Mouse (Mus musculus) adrenal gland, postnatal 0 days (tissue): ENCODE results near the gene Clec4a2. TPM values are rescaled to one million over a fixed set of nuclear protein-coding genes. Genes with fewer than 3 reads are reported as not detected.

Experiments used
- polyA plus RNA-seq: library from polyadenylated mRNA; unstranded; fragments of >200 nt; fragmentation: Nextera tagmentation; extraction: Ambion mirVana; gene quantifications from 2 replicates; pipeline ENCODE4 v1.2.1, GENCODE M21; 2015

Clec4a2 gene
- 9.6 and 18.4 TPM in 2 replicates for polyA plus RNA-seq

GRCm38 (mm10) chr6:123106128-123106527 is at the start of gene Clec4a2:
TSS of gene Clec4a2 (plus strand) at chr6:123106428.

GRCm38 (mm10) chr6:123172593-123172992 is 66.4 kb downstream of the Clec4a2 start, which contains the start of gene Clec4b2:
TSS of gene Clec4b2 (plus strand) at chr6:123172893.

Other genes with a start within 250 kb of the Clec4a2 start
- 46.9 and 49.3 TPM in 2 replicates for gene Necap1, start 232.0 kb upstream of the Clec4a2 start, polyA plus RNA-seq
- gene Clec4a1, start 184.6 kb upstream of the Clec4a2 start, polyA plus RNA-seq: 5.3 and 6.7 TPM in 2 replicates
- gene Clec4a3, start 153.9 kb upstream of the Clec4a2 start, polyA plus RNA-seq: 5.9 and 7.1 TPM in 2 replicates
- not detected in 2 replicates for gene Clec4a4, start 116.1 kb upstream of the Clec4a2 start, polyA plus RNA-seq
- gene Clec4b1, start 56.5 kb upstream of the Clec4a2 start, polyA plus RNA-seq: 0.17 and 0.46 TPM in 2 replicates
- gene Clec4b2, start 66.5 kb downstream of the Clec4a2 start, polyA plus RNA-seq: not detected in 2 replicates
- gene Clec4n, start 123.4 kb downstream of the Clec4a2 start, polyA plus RNA-seq: 19.2 and 26.2 TPM in 2 replicates
- 2.2 and 2.8 TPM in 2 replicates for gene Clec4d, start 155.7 kb downstream of the Clec4a2 start, polyA plus RNA-seq
- gene Clec4e, start 183.4 kb downstream of the Clec4a2 start, polyA plus RNA-seq: 0.25 and 0.47 TPM in 2 replicates
- not detected in 2 replicates for gene Vmn2r19, start 201.9 kb downstream of the Clec4a2 start, polyA plus RNA-seq